Comparison of ENCODE assay signal across 27 mouse cellular contexts in the genomic region with DNA sequence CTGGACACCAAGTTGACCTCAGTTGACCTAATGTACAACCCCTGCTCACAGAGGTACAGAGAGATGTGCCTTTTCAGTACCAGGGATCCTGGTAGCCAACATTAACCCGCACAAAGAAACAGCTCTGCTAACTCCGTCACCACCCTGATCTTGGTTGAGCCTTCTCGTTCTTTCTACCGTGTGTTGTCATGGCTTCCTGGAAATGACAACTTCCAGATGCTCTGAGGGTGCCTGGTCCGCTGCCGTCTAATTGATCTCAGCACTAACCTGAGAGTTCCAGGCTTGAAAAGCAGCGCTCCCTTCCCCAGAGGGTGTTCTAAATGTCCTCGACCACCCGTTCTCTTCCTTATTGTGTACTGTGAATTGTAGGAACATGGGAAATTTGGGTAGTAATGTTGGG.
DNase-seq lines count a peak whose midpoint lies in the region; ATAC-seq and TF ChIP-seq lines count a peak whose summit lies in the region.
"Had no signal": no experiment of that assay in that cellular context is flagged by ENCODE, and none has a peak within 500 bp of the region (broad histone marks: within the 10 kb centered on the region; RNA-seq: fewer than 3 reads in every experiment).

No protein-coding gene starts in this region.

- no peak for TF ChIP-seq CTCF in brain, embryonic 14.5 days (IDR thresholded peaks at IDR 0.05; ENCODE audit: borderline replicate concordance, extremely low read depth, insufficient read depth, insufficient read length)

- H3K36me3 ChIP-seq in limb, embryonic 11.5 days (ENCODE audit: control insufficient read depth, insufficient read depth, low read length), result no peaks in the 10 kb centered on the region
- no peaks in the 10 kb centered on the region for H3K36me3 ChIP-seq in limb, embryonic 10.5 days
- H3K36me3 ChIP-seq: heart, embryonic 10.5 days; heart, embryonic 13.5 days; intestine, embryonic 15.5 days had no signal

- DNase-seq in embryo, embryonic 10 days (ENCODE audit: low spot score), result peak; percentile 41
- no peak for DNase-seq in embryo, embryonic 10.5 days (ENCODE audit: low spot score)
- peak; percentile 39 for DNase-seq in limb, embryonic 11.5 days (ENCODE audit: low spot score)
- no peak for DNase-seq in limb, embryonic 10.5 days (ENCODE audit: low spot score)
- peak; percentile 23 for DNase-seq in brain, embryonic 14.5 days (ENCODE audit: low read depth)
- peak; percentile 10 for DNase-seq in forelimb bud, embryonic 11.5 days (ENCODE audit: low read depth, low spot score)
- DNase-seq in adrenal gland, postnatal 14 days, result no peak
- DNase-seq: adrenal gland, postnatal 10 days; B cell, adult 2 months; cerebellum, adult 11-12 months; cerebellum, adult 8-10 months; cerebellum, postnatal 10 days; cerebellum, postnatal 36 days; gastrocnemius, adult 2 months; gastrocnemius, postnatal 14 days; heart, adult 2 months; heart, postnatal 14 days; heart, postnatal 4 days; kidney, adult 11 months had no signal

- H3K4me1 ChIP-seq in limb, embryonic 11.5 days (ENCODE audit: control insufficient read depth, insufficient read depth, low read length), result 0 out of 2 replicates have a peak, but pooled peaks cover 2% of the 10 kb centered on the region
- H3K4me1 ChIP-seq in limb, embryonic 10.5 days, result peaks cover 27% of the 10 kb centered on the region; the same call in 1 of the 2 replicates
- H3K4me1 ChIP-seq: intestine, embryonic 15.5 days had no signal

- TF ChIP-seq POLR2A in brain, embryonic 14.5 days (IDR thresholded peaks at IDR 0.05; ENCODE audit: borderline replicate concordance, extremely low read depth, insufficient read depth, insufficient read length, poor library complexity, severe bottlenecking), result no peak

- no peaks in the 10 kb centered on the region for H3K9me3 ChIP-seq in limb, embryonic 11.5 days (ENCODE audit: control insufficient read depth, low read length)
- no peaks in the 10 kb centered on the region for H3K9me3 ChIP-seq in limb, embryonic 10.5 days (replicated peaks)
- H3K9me3 ChIP-seq: forebrain, embryonic 10.5 days; forebrain, embryonic 13.5 days; heart, embryonic 10.5 days; heart, embryonic 13.5 days; hindbrain, embryonic 13.5 days; intestine, embryonic 15.5 days had no signal

- H3K9ac ChIP-seq in limb, embryonic 11.5 days (ENCODE audit: low read length), result no peak overlapping the region
- H3K9ac ChIP-seq: forebrain, embryonic 13.5 days; heart, embryonic 13.5 days; hindbrain, embryonic 13.5 days; intestine, embryonic 15.5 days had no signal

- no peaks in the 10 kb centered on the region for H3K27me3 ChIP-seq in limb, embryonic 11.5 days (ENCODE audit: control insufficient read depth, insufficient read depth, low read length)
- H3K27me3 ChIP-seq in limb, embryonic 10.5 days (ENCODE audit: low read depth, poor library complexity, severe bottlenecking), result no peaks in the 10 kb centered on the region
- H3K27me3 ChIP-seq: forebrain, embryonic 13.5 days; heart, embryonic 13.5 days; hindbrain, embryonic 13.5 days; intestine, embryonic 15.5 days; Patski had no signal

- WGBS in limb, embryonic 11.5 days, result 38% methylated on average over 9 of the region's 9 CpGs
- 43% methylated on average over 9 of the region's 9 CpGs for WGBS in limb, embryonic 10.5 days

- no peak overlapping the region for H3K4me3 ChIP-seq in limb, embryonic 11.5 days (ENCODE audit: low read depth, low read length)
- no peak overlapping the region for H3K4me3 ChIP-seq in limb, embryonic 10.5 days
- H3K4me3 ChIP-seq: forebrain, embryonic 10.5 days; forebrain, embryonic 13.5 days; gastrocnemius, adult 2 months; heart, adult 2 months; heart, embryonic 10.5 days; heart, embryonic 13.5 days; hindbrain, embryonic 13.5 days; intestine, embryonic 15.5 days had no signal

- no peak overlapping the region for H3K27ac ChIP-seq in limb, embryonic 11.5 days (replicated peaks; ENCODE audit: low read depth, low read length)
- H3K27ac ChIP-seq in limb, embryonic 10.5 days, result no peak overlapping the region
- H3K27ac ChIP-seq: forebrain, embryonic 10.5 days; forebrain, embryonic 13.5 days; gastrocnemius, adult 2 months; heart, adult 2 months; heart, embryonic 10.5 days; heart, embryonic 13.5 days; intestine, embryonic 15.5 days had no signal

- H3K4me2 ChIP-seq in limb, embryonic 11.5 days (ENCODE audit: low read depth, severe bottlenecking), result no peak overlapping the region
- H3K4me2 ChIP-seq: forebrain, embryonic 13.5 days; heart, embryonic 13.5 days; hindbrain, embryonic 13.5 days; intestine, embryonic 15.5 days had no signal

- no peak for ATAC-seq in limb, embryonic 11.5 days (ENCODE audit: insufficient number of reproducible peaks, low FRiP score, low TSS enrichment, low read depth)
- ATAC-seq: forebrain, embryonic 13.5 days; forebrain, embryonic 16.5 days; intestine, embryonic 15.5 days; Patski had no signal

Comparison
In these comparisons a context has a peak if more than half of its experiments do, and no peak if none do; other contexts are left out.
1. DNase-seq: peak in embryo, embryonic 10 days (single experiment), limb, embryonic 11.5 days (single experiment), brain, embryonic 14.5 days (single experiment) and forelimb bud, embryonic 11.5 days (single experiment); none in embryo, embryonic 10.5 days (single experiment), limb, embryonic 10.5 days (single experiment) and adrenal gland, postnatal 14 days (single experiment).